Mouse (Mus musculus) layer of hippocampus, adult 18-20 months (tissue): ENCODE data around the gene Bcas1. TPM values are rescaled to one million over a fixed set of nuclear protein-coding genes. Genes with fewer than 3 reads are reported as not detected.

Source experiments
- DNase-seq, 2 experiments: peaks; one replicate each; pipeline ENCODE4 v3.0.0; 2022; ENCODE audit warnings: low spot score in 2 of 2
- total RNA-seq, 2 experiments: library from RNA; stranded (reverse); gene quantifications; 2 replicates each; pipeline ENCODE4 v1.2.3; 2021

Gene Bcas1
- total RNA-seq, 2 experiments from 2014 or later: 86.2 to 92.8 TPM

DNA sequence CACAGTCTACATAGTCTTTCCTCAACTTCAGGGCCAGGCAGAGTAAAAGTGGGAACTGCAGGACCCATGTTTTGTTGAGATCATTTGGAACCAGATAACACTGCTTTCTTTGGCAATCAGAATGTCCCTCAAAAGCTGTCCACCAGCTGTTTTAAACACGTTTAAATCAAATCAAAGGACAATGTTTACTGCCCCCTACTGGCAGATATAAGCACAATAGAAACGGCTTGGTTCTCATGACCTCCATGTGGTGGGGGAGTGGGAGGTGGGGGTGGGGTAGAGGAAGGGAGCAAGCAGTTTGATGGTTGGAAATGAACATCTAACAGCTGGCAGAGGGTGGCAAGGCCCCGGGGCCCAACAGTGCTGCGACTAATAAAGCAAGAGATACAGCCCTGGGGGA, 5.7 kb downstream of the Bcas1 start:
- DNase-seq: no peak

DNA sequence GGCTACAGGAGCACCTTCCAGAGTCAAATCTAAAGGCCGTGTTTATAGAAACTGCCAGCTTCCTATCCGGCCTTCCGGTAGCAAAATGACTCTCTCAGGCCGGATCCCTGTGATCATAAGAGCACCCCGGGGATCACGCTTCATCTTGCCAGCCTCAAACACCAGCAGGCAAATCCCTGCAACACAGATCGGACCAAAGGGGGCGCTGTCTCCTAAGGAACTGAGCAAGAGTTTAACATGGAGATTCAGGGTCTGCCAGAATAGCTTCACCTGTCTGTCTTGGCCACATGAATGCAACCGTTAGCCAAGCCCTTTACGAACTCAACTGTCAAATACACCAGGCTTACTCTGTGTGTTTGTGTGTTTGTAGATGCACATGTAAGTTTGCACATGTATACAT, 8.9 kb downstream of the Bcas1 start:
- DNase-seq: peak in 1 of 2 experiments; percentile 8

DNA sequence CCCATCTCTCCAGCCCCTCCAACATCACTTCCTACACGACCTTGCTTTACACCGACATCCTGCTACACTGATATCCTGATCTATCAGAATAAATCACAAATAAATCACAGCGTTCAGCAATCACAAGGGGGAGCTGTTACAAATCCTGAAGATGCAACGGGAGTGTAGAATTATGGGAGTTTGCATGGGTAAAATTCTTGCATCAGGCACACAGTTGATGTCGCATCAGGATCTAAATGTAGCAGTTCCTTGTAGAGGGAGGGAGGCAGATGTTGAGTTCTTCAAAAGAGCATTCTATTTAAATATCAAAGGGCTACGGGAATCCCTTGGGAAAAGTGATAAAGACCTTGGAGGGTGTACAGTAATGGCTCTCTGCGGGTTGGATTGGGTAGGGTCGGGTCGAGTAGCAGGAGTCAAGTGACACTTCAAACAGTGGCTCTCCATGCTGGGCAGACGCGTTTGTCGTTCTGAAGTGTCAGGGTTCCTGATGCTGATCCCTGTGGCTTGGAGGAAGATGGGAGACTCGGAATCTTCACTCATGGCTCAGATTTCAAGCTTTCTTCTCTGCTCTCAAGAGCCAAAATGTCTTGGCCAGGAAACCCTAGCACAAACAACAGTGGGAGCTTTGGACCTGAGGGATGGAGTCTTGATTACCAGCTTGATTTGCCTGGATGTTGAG, 16.0 kb downstream of the Bcas1 start:
- DNase-seq: no peak

DNA sequence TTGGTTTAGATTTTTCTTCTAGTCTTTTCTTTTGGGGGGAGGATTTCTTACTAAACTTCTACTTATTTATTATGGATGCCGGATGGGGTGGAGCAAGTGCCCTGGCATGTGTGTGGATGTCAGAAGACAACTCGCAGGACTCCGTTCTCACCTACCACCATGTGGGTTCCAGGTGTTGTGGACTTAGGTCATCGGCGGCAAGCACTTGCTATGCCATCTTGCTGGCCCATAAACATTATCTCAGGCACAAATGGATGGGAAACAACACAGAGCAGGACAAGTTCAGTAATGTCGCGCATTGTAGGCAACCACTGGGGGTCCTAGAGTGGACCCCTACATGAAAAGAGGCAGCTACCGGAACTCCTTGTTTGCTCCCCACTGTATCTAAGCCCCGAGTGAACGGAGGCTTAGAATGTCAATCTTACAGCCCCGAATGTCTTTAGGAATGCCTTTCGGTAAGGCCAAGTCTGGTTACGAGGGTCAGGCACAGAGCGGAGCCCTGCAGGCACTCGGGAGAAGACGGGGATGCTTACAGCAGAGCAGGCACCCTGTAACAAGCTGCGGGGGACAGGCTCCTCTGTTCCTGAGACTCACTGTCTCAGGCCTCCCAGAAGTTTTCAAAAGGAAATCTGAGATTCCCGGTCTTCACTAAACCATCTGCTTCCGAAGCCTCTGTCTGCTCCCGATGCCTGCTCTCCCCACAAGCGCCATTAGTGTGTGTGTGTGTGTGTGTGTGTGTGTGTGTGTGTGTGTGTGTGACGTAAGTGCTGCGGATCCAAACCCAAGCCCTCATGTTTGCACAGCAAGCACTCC, 16.8 kb downstream of the Bcas1 start:
- DNase-seq: no peak

DNA sequence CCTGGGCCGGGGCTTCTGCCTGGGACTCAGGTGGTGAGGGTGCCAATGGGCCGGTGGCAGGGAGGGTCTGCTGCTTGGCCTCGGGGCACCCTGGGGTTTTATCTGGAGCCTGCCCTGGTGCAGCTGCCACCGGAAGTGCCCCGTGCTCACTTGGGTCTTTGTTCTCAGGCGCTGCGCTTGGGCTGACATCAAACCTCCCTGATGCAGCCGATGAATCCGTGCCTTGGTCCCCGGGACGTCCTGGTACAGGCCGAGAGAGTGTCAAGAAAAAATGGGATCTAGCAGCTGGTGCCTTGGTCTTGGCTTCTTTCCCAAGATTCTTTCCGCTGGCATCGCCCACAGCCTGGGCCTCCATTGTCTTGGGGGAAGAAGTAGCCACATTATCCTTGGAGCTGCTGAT, 21.2 kb downstream of the Bcas1 start:
- DNase-seq: peak in 1 of 2 experiments; percentile 55

DNA sequence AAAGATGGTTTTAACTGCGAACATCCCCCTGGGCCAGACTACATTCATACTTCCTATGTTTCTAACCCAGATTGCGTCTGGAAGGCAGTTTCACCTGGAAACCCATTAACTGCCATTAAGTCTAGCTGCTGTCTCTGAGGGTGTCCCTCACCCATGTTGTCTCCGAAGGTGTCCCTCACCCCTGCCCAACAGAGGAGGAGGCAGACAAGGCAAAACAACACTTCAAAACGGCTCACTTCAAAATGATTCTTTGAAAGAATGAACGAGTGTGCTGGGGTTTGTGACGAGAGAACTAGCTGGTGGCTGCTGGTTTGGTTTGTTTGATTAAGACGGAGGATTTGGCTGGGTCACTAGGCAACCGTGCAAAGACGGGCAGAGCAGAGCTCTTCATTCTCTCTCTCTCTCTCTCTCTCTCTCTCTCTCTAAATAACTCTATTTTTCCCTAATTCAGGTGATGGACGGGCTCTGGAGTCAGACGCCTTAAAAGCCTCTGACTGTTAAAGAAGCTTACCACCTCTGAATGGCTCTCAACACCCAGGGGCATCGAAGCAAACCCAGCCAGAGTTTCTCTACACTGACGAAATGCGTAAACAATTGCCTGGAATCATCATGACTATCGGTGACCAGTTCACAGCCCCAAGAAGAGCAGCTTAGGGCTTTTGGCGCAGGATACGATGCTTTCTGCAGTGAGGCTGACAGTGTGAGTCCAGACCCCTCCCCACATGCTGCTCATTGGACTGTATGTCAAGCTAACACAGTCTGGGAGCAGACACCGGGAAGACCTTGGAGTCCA, 22.7 kb downstream of the Bcas1 start:
- no peak for DNase-seq

DNA sequence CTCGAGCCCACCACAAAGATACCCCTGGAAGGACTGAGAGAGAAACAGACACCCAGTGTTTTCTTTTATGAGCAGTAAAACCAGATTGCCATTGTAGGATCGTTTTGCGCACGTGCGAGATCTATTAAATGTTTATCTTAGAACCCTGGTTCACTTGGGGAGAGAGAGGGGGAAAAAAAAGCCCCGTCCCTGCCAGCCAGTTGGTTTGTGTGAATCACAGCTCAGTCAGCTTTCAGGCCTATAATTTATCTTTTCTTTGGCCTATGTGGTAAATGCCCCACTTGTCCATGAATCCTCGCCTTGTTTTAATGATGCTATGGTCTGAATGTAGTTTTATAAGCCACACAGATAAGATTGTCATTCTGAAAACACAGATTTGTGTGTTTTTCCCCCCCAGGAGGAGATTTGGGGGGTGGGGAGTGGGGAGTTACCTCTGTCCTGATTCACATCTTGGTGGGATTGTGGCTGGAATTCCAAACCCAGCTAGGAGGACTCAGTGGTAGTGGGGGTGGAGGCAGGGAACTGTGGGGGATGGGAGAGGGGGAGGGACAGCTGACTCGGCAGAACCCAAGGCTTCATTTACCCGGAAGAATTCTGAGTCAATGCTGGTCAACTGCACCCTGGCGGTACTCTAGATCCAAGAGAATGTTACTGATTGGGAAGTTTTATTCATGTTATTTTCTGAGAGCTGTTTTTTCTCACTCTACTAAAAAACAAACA, 23.8 kb downstream of the Bcas1 start:
- no peak for DNase-seq

DNA sequence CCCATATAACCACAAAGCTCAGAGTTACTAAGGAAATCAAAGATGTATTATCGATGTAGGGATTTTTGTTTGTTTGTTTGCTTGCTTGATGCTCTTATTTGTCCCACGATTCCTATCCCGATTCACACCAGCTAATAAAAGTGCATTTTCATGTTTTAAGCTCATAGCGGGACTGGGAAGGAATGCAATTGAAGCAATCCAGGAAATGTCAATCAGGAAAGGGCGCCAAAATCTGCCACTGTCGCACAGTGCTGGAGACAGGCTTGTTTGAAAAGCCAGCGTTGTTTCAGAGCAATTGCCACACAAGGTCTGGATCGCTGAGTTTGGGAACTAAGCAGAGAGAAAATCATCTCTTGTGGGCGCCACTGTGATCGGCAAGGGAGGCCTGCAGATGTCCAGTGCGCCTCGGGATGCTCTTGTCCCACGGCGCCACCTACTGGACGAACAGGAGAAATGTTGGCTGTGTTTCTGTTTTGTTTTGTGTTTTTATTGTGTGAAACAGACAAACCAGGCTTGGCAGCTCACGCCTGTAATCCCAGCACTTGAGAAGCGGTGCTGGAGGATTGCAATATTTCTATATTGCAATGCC, 26.3 kb downstream of the Bcas1 start:
- DNase-seq: peak; percentile 39 to 78

DNA sequence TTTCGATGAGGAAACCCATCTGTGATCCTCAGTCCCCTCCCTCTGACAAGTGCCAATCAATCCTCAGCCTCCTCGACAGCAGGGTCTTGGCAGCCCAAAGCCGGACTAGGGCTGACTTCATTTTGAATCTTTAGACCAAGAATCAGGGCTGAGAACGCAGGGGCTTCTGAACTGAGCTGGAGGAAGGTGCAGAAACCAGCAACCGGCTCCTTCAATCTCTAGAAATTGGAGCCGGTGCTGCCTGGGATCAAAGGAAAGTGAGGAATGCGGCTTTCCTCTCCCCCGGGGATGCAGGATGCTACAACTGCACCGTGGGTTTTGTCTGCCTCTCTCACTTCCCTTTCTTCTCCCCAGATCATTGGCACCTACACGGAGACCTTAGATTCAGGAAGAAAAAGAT, 27.0 kb downstream of the Bcas1 start:
- no peak for DNase-seq

DNA sequence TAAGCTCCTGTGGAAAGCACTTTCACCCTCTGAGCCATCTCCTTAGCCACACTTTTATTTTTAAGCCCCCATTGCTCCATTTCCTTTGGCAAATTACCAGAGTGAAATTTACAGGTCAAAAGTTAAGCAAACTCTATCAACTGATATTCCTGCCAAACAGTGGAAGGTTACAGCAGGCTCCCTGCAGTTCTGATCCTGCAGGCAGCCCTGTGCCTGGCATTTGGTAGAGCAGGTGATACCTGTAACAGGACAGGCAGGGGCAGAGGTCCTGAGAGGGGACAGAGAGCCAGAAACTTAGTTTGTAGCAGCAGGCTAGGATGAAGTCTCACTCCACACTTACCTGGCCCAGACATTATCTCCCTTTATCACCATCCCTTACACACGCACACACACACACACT, 35.7 kb downstream of the Bcas1 start:
- DNase-seq: no peak

DNA sequence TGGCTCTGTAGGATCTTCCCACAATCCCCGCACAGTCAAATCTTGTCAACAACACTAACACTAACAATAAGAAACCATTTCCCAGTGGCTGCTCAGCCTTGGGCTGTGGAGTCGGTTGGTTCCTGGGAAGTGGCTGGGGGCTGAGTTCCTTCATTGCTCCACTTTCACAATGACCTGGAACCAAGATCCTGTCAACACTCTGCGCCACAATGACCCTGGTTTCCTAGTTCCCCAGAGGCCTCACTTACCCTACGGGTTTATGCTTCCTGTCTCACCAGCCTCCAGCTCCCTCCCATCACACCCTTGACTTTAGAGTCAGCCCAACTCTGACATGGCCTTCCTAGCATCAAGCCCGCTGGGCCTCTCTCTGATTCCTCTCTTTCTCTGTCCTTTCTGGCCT, 39.3 kb downstream of the Bcas1 start:
- DNase-seq: no peak

DNA sequence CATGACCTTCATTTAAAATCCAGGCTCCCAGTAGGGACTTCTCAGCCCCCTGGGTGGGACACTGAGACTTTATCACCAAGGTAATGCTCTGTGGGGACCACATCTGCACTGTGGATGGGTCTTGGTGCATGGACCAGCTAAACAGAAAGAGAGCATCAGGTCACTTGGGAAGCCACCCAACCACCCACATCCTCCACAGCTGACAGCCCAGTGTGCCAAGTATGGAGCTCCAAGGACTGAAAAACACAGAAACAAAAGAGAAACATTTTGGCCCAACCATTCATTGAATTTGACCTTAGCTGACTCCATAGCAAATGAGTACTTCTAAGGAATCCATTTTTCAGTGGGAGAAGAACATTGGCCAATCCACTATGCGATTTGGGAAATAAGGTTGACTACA, 42.1 kb downstream of the Bcas1 start:
- no peak for DNase-seq

DNA sequence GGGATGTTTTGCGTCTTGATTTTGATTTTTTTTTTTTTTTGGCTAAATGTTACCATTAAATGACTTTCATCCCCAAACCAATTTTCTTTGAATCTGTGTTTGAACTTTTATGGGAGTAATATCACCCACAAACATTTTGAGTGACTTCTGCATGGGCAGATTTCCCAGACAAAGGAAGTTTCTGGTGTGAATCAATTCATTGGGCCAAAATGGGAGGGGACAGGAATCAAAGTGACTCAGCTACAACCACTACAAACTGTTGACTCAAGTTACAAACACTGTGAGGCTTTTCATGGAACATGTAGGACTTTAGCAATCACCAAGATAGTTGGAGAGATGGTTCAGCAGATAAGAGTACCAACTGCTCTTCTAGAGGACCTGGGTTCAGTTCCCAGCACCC, 42.9 kb downstream of the Bcas1 start:
- DNase-seq: no peak

DNA sequence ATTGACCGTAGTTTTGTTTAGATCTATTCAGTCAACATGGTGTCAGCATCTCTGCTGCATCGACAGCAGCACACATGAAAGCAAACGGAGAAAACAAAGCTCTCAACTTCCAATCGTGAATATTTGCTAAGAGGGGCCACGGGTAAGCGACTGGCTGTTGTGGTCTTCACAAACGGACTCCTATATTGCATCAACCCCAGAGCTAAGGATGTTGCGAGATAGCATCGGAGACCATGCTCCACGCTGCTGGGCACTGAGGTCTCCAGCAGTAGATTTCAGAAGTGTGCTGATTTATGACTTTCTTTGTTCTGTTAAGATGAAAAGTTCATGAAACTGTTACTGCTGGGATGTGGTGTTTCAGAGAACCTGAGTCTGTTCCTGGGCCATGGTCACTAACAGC, 54.3 kb downstream of the Bcas1 start:
- DNase-seq: no peak

DNA sequence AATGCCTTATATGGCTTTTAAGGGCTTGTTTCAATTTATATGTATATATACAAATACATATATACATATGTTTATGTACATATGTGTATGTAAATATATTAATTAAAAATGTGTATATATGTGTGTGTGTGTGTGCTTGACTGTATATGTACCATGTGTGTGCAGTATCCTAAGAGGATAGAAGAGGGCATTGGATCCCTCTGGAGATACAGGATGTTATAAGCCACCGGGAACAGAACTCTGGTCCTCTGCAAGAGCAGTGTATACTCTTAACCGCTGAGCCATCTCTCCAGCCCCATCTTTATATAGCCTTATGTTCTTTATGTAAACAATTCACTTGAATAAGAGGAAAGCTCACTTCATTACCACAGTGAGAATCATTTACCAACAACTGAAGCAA, 62.0 kb downstream of the Bcas1 start:
- DNase-seq: no peak

DNA sequence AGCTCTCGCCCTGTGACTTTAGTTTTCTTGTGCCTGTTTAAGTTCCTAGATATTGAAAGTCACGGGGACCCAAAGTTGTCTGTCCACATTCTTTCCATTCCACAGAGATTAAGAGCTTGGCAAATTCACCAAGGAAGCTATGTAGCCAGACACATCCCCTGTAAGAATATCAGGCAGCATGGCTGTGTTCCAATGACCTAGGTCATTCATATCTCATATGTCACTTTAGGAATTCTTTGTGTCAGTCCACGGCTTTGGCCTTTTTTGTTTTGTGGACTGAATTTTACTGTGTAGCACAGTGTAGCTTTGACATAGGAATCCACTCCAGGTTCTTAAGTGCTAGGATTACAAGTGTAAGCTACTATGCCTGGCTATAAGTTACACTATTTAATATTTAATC, 62.4 kb downstream of the Bcas1 start:
- no peak for DNase-seq

DNA sequence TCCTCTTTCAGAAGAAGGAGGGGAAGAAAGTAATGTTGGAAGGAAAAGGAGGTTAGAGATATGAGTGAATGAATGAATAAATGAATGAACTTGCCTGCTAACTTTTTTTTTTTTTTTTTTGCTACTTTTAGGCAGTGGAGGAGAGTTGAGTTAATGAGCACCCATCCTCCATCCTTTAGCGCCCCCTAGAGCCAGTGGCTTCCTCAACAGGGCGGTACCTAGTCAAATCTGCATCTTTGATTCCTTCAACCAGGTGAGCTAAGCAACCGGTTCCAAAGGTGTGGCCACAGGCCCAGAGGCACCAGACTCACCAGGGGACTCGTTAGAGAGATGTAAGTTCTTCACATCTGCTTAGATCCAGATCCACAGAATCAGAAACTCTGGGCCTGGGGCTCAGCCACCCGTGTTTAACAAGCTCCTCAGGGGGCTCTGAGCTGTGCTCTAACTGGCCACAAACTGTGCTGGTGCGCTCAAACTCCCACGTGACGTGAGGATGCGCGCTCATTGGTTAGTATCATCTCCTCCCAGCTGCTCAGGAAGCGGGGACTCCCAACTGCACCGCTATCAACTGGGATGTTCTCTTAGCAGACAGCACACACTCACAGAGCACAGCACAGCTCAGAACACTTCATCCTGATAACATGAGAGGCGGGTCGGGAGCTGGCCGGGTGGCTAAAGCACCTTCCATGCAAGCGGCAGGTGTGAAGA, 70.8 kb downstream of the Bcas1 start:
- DNase-seq: no peak

DNA sequence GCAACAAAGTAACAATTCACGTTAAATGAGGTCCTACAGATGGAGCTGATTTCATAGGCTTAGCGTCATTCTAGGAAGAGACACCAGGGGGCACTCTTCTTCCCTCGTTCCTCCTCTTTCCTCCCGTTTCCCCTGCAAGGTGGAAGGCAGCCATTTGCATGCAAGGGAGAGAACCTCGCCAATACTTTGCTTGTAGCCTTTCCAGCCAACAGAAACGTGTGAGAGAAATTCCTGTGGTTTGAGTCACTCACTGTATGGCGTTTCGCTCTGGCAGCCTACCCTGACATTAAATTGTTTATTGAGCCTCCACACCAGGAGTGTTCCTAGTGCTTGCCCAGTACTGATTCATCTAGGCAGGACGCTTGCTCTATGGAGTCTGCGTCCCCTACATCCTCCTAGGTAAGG, 72.7 kb downstream of the Bcas1 start:
- DNase-seq: peak; percentile 73 to 91

DNA sequence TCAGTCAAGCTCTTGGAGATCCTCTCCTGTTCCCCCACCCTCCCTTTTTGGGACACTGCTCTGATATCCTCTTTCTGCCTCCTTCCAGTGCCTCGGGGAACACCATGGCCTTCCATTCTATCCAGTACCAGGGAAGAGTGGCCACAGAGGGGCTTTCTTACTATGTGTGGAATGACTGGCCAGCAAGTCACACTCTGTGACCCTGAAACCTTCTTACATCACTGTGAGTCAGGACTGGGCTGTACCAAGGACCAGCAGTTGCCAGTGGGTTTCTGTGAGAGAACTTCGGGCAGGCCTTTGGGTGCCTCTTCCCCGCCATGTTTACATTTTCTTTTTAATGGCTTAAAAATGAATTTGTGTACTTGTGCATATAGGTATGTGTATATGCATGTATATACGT, 75.4 kb downstream of the Bcas1 start:
- no peak for DNase-seq

DNA sequence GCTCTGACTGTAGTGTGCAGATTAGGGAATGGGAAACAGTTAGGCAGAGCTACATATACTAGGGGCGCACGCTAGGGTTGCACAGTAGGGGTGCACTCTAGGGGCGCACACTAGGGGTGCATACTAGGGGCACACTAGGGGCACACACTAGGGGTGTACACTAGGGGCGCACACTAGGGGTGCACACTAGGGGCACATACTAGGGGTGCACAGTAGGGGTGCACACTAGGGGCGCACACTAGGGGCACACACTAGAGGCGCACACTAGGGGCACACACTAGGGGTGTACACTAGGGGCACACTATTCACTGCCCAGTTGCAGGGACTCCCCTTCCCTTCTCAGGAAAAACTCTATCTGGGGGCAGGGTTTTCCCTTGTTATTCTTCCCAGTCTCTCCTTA, 75.8 kb downstream of the Bcas1 start:
- DNase-seq: no peak
